Mouse (Mus musculus): ENCODE results near the gene Txnrd1. TPM values are rescaled to one million over a fixed set of nuclear protein-coding genes. Genes with fewer than 3 reads are reported as not detected.

The Txnrd1 gene
- total RNA-seq, 1 experiment from 2014 or later: 119 TPM

DNA sequence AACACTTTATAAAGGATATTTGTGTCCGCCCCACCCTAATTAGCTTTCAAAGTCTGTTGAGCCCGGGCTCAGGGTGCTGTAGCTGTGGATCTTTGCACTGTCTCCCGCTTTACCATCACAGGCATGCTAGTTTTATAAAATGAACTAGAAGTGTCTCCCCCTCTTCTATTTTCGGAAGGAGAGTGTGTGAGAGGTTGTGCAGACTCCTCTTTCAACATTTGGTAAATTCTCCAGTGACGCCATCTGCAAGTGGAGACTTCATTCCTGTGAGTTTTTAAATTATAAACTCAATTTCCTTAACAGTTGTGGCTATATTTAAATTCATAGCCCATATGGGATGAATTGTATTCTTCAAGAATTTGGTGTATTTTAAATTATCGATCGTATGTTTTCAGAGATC, 74.8 kb downstream of the Txnrd1 start:
- ATAC-seq (replicated peaks; ENCODE audit: low read depth, poor library complexity, severe bottlenecking): no peak

DNA sequence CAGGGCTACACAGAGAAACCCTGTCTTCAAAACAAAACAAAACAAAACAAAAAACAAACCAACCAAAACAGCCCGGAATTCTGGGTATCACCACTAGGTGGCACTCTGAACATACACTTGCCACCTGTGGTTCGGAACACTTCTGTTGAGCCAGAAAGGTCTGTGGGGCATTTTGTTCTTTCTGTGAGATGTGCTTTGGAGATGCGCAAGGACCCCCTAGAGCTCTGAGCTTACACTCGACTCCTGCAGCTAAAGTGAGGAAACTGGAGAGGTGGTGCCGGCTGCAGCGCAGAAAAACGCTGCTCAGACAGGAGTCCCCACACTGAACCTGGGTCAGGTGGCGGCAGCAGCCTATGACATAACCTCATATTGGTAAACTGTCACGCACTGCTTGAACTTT, 75.6 kb downstream of the Txnrd1 start:
- peak; percentile 67 for ATAC-seq (replicated peaks; ENCODE audit: low read depth, poor library complexity, severe bottlenecking)

DNA sequence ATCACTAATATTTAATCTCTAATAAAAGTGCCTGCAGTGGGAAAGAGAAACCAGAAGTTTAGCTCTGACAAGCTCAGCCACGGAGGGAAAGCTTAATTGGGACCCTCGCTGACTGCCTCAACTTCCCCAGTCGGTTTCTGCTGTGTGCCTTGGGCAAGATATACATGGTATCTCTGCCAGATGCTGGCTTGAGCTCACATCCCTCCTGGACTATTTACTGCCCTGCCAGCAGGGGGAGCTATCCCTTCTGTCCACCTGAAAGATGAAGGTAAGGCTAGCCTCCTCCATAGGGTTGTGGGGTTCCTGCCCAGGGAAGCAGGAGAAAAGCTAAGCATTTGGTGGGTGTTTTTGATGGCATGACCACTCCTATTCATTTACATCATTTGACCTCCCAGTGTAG, 76.4 kb downstream of the Txnrd1 start:
- no peak for ATAC-seq (replicated peaks; ENCODE audit: low read depth, poor library complexity, severe bottlenecking)

DNA sequence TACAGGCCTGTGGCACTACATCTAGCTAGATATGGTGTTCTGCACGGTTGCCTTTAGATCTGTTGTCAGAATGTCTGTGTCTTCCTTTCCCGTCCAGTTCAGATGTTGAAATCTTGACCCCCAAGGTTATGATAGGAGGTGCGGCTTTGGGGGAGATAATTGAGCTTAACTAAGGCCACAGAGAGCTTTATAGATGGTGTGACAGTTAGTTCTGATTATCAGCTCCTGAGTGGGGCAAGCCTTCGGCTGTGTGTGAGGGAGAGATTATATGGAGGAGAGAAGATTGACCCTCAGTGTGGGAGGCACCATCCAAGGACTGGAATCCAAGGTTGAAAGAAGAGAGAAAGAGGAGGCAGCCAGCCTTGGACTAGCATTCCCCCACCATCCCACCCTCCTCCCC, 79.5 kb downstream of the Txnrd1 start:
- no peak for ATAC-seq (replicated peaks; ENCODE audit: low read depth, poor library complexity, severe bottlenecking)

DNA sequence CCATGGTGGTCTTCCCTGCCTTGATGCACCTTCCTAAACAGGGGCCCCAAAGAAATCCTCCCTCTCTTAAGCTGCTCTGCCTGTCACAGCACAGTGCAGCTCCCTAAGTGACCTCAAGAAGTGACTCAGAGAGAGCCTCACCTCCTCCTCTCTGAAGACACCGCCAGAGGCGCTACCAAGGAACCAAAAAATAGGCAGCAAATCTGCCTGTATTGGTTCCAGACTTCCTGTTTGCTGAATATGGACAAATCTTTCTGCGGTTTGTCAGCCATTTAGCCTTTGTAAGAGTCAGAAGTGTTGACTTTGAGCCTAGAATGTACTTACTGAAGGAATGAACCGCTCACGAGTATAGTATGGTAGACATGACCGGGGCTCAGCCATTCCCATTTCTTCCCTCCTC, 80.0 kb downstream of the Txnrd1 start:
- peak; percentile 74 for ATAC-seq (replicated peaks; ENCODE audit: low read depth, poor library complexity, severe bottlenecking)

GRCm38 (mm10) chr10:82918675-82919074, 84.9 kb downstream of the Txnrd1 start:
- ATAC-seq (replicated peaks; ENCODE audit: low read depth, poor library complexity, severe bottlenecking): no peak

DNA sequence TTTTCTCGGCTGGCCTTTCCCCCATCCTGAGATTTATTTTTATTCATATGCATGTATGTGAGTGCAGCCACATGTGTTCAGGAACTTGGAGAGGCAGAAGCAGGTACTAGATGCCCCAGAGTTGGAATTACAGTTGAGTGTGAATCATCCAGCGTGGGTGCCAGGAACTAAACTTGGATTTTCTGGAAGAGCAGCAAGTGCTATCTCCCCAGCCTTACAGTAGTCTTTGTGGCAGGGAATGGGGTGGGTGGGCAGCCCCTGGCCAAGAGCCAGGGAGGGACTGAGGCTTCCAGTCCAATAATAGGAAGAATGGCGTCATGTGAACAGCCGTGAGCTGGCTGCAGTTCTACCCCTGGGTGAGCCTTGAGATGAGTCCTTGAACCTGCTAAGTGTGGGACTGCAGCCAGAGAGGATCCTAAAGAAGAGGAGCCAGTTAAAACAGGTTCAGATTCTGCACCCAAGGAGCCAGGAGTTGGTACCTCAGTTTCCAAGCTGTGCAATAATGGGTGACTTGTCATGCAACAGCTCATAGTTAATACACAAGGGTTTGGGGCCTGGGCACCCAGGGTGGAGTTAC, 85.7 kb downstream of the Txnrd1 start:
- no peak for ATAC-seq (replicated peaks; ENCODE audit: low read depth, poor library complexity, severe bottlenecking)

DNA sequence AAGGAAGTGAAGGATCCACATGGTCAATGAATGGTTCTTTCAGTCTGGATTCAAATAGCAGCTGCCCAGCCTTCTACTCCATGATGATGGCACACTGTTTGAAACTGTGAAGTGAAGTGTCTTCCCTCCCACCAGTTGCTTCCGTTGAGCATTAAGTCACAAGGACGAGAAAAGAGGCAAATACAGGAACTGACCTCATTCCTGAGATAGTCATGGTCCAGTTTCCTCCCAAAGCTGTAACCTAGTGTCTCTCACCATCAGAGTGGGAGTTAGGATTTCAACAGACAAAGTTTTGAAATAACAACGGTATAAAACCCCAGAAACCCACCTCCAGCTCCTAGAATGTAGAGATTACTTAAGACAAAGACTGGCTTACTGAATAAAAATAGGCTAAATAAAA, 89.8 kb downstream of the Txnrd1 start:
- ATAC-seq (replicated peaks; ENCODE audit: low read depth, poor library complexity, severe bottlenecking): peak; percentile 90

DNA sequence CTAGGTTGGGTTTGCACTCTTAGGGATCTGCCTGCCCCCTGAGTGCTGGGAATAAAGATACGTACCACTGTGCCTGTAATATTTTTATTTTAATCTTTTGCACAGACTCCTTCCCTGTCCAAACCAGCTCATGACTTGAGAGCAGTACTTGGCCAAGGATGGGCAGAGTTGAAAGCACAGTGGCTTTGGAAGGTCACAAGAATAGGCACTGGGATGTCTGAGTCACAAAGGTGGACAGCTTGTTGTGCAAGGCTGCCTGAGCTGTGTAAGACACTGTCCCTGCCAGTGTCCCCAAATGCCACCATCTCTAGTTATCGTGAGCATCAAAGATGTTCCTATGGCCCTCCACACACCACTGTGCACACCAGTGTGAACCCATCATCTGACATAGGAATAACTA, 91.0 kb downstream of the Txnrd1 start:
- no peak for ATAC-seq (replicated peaks; ENCODE audit: low read depth, poor library complexity, severe bottlenecking)

DNA sequence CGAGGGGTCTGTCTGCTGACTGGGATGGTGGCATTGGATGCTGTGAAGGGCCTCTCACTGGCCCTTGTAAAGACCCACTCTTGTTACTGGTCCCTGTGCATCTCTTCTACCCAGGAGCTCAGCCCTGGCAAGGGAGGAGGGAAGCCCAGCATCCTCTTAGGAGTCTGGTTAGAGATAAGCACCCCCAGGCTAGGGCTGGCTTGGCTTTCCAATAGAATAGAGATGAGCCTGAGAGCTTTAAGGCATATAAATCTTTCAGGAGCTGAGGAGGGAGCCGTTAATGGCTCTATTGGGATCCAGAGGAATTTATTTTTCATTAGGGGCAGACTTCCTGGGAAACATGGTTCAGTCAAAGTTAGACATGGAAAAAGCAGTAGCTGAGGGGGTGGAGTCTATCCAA, 91.9 kb downstream of the Txnrd1 start:
- no peak for ATAC-seq (replicated peaks; ENCODE audit: low read depth, poor library complexity, severe bottlenecking)

GRCm38 (mm10) chr10:82935018-82935633, 101.4 kb downstream of the Txnrd1 start:
- ATAC-seq (replicated peaks; ENCODE audit: low read depth, poor library complexity, severe bottlenecking): peak; percentile 77

DNA sequence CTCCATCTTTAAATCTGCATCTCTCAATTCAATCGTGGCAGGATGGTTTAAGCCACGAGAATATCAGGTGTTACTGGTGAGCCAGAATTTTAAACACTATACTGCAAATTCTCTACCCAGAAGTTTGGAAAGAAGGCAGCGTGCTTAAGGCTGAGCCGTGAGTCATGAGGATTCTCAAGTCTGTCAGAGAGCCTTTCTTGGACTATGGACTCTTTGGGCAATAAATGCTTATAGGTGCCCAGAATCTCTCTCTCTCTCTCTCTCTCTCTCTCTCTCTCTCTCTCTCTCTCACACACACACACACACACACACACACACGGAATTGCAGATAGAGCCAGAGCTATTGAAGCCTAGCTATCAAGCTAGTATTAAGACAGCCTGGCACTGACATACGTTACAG, 102.0 kb downstream of the Txnrd1 start:
- ATAC-seq (replicated peaks; ENCODE audit: low read depth, poor library complexity, severe bottlenecking): no peak

Other genes with a start within 250 kb of the Txnrd1 start
- gene 1190007I07Rik, start 210.7 kb upstream of the Txnrd1 start, total RNA-seq (2017): 50.7 and 129 TPM in 2 replicates
- gene Tdg, start 204.1 kb upstream of the Txnrd1 start, total RNA-seq (2017): 97.6 and 111 TPM in 2 replicates
- gene Glt8d2, start 143.3 kb upstream of the Txnrd1 start, total RNA-seq (2017): 0.19 and 4.7 TPM in 2 replicates
- gene Hcfc2, start 137.8 kb upstream of the Txnrd1 start, total RNA-seq (2017): 27.8 and 28.8 TPM in 2 replicates
- gene Nfyb, start 69.8 kb upstream of the Txnrd1 start, total RNA-seq (2017): 87.5 and 91.5 TPM in 2 replicates
- 3.3 and 3.6 TPM in 2 replicates for gene Eid3, start 32.7 kb downstream of the Txnrd1 start, total RNA-seq (2017)
- 18.6 and 19.9 TPM in 2 replicates for gene Chst11, start 151.5 kb downstream of the Txnrd1 start, total RNA-seq (2017)

Measured in common myeloid progenitor, adult 5-6 weeks (primary cell).